Mouse (Mus musculus) urinary bladder, postnatal 10 days (tissue): ENCODE measurements around the gene Scd1.

Source experiments
- DNase-seq: peaks from one replicate; pipeline ENCODE4 v3.0.0; 2022; ENCODE audit warnings: low spot score

Scd1 gene

GRCm38 (mm10) chr19:44364029-44364428 lies 43.6 kb downstream of the Scd1 start:
- no peak for DNase-seq

- DNase-seq, result peak; percentile 15
Observed at GRCm38 (mm10) chr19:44363529-44363928, 44.1 kb downstream of the Scd1 start.

DNA sequence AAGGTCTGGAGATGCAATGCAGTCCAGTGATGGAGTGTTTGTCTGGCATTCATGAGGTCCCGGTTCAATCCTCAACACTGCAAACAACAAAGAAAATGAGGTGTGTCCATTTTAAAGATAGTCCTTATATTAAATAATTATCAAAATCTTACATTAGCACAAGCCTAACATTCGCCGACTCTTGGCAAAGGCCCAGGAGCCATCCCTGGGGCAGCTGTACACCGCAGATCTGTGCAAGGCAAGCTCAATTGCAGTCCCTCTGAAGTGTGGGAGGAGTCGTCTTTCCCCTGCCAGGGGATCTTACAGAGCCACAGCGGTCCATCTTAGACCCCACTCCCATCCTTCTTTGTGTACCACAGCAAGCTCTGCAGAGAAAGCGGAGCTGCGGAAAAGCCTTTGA lies 49.0 kb downstream of the Scd1 start:
- DNase-seq, result no peak

DNA sequence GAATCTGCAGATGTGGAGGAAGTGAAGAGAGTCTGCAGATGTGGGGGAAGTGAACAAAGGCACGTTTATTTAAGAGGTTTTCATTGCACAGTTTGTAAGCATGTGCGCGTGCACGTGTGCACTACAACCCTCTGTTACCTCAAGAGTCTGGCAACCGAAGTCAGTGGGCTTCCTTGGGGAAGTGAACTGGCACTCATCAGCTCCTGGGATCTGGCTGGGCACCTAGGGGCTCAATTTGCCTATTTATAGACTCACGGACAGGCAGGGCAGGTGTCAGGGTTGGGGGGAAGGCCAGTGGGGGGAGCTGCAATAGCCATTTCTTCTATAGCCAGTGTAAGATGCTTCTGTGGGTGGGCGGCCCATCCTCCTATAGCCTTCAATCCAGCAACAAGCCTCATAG lies 55.9 kb downstream of the Scd1 start:
- no peak for DNase-seq

DNA sequence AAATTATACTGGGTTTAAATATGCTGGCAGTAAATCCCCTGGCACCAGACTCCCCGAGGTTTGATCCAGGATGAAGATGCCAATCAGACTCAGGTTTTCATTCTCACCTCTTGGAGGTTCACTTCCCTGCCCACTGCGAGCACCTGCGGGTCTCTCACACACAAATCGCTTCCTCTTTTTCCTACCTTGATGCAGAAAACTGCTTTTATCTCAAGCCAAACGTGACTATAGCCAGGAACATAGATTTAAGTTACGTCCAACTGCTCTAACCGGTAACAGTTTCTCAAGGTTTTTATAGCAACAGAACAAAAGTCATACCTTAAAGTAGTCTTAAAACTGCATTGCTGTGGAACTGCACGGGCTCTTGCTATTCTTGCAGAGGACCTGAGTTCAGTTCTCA lies 58.0 kb downstream of the Scd1 start:
- DNase-seq, result no peak
